Mouse (Mus musculus): Measurements from ENCODE around the gene Tbc1d4. TPM values are rescaled to one million over a fixed set of nuclear protein-coding genes. Genes with fewer than 3 reads are reported as not detected.

Gene Tbc1d4
- total RNA-seq (2022), result 100 to 1,000 TPM in 1 of 4 experiments, 10 to 100 TPM in 3; 78.5 to 103 (median 84.6) TPM

DNA sequence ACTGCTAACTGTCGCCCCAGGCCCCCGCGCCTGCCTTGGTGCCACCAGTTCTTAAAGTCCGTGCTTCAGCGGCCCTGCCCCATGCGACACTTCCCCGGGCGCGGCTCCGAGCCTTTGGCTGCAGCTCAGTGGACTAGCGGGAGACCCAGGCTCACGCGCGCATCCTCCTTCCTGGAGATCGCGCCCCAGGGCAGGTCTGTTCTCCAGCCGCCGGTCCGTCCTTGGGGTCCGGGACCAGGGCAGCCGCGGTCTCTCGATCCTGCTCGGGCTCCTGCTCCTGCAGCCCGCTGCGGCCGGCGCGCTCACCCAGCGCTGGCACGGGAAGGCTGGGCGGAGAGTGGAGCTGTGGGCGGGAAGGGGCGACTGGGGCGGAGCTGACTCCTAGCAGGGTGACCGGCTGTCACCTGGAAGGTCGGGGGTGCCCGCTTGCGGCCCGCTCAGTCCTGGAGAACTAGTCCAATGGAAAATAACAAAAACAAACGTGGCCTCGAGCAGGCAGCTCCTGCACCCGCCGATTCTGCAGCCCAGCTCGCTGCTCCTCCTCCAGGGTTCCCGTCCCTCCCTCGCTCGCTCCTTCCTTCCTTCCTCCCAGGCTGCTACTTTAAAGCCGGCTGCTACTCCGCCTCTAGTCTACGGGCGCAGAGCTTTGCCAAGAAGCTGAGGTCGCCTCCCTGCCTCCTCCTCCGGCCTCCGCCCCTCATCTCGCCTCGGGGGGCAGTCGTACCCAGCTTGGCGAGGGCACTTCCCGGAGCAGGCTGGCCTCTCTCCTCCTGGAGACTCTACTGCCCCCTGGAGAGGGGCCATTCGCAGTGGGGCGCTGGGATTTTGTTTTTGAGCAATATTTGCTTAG lies at the start of gene Tbc1d4:
Tbc1d4 (minus strand) TSS at position 673 of the 850 bp plus-strand sequence.
- DNase-seq (ENCODE audit: low spot score), result peak; percentile 82

DNA sequence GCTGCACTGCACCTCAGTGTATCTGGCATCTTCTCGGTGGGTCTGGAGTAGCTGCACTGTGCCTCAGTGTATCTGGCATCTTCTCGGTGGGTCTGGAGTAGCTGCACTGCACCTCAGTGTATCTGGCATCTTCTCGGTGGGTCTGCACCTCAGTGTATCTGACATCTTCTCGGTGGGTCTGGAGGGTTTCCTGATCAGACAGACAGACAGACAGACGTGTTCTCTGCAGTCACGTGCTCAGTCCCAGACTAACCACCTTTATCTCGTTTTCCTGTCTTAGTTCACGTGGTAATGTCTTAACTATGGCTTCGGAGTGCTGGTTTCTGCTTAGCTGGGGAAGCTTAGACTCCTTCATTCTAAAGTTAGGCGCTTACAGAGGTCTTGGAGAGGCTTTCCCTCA lies 47.3 kb upstream of the Tbc1d4 start:
- DNase-seq (ENCODE audit: low spot score), result no peak

- DNase-seq (ENCODE audit: low spot score), result no peak
Observed at GRCm38 (mm10) chr14:101654526-101654909, 45.5 kb upstream of the Tbc1d4 start.

- DNase-seq (ENCODE audit: low spot score), result peak; percentile 96
Observed at GRCm38 (mm10) chr14:101653581-101654525, 44.9 kb upstream of the Tbc1d4 start, which contains the start of gene Uchl3. TSS of gene Uchl3 (plus strand) at chr14:101653967.

GRCm38 (mm10) chr14:101652571-101652970 lies 43.6 kb upstream of the Tbc1d4 start:
- DNase-seq (ENCODE audit: low spot score), result peak; percentile 22

DNA sequence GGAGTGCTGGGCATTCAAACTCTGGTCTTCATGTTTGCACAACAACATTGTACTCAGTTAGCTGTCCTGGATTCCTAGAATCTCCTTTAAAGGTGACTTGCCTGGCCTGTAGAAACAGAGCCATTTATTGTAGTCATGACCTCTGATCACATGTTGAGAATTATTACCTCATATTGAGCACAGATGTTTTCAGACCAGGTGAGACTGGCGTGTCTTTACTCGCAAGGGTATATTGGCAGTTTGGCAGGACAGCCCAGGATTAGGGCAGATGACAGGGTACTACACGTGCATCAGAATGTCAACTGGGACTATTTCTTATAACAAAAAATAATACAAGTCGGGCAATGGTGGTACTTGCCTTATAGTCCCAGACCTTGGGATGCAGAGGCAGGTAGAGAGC lies 41.6 kb upstream of the Tbc1d4 start:
- no peak for DNase-seq (ENCODE audit: low spot score)

DNA sequence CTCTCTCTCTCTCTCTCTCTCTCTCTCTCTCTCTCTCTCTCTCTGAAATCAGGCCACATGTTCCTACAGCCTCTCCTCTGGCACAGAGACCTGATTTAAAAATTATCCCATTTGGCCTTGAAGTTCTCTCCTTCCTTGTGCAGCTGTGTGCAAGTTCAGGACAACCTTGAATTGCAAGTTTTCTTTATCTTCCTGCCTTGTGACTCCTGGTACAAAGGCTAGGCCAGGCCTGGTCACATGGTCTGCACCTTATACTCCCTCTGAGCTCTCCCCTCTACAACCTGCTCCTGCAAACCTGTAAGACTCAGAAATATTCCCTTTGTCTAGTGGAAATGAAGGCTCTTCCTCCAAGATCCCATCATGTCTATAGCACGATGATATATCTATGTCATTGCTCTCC lies 36.0 kb upstream of the Tbc1d4 start:
- no peak for DNase-seq (ENCODE audit: low spot score)

GRCm38 (mm10) chr14:101640153-101640843 lies 31.3 kb upstream of the Tbc1d4 start, which contains the start of gene Commd6:
TSS of gene Commd6 (minus strand) at chr14:101640686.
- peak; percentile 95 for DNase-seq (ENCODE audit: low spot score)

GRCm38 (mm10) chr14:101637381-101637780 lies 28.4 kb upstream of the Tbc1d4 start:
- no peak for DNase-seq (ENCODE audit: low spot score)

DNA sequence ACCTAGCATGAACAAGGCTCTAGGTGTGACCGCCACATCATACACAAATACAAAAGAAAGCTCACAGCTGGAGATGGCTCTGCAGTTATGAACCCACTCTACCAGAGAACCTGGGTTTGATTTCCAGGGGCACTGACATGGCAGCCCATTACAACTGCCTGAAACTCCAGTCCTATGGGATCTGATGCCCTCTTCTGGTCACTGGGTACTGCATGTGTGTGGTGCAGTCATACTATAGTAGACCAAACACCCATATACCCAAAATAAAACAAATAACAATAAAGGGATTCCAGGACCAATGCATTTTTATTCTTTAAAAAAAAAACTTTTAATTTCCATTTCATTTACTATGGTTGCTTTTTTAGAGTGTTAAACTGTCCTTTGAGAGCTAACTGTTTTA lies 26.8 kb upstream of the Tbc1d4 start:
- no peak for DNase-seq (ENCODE audit: low spot score)

DNA sequence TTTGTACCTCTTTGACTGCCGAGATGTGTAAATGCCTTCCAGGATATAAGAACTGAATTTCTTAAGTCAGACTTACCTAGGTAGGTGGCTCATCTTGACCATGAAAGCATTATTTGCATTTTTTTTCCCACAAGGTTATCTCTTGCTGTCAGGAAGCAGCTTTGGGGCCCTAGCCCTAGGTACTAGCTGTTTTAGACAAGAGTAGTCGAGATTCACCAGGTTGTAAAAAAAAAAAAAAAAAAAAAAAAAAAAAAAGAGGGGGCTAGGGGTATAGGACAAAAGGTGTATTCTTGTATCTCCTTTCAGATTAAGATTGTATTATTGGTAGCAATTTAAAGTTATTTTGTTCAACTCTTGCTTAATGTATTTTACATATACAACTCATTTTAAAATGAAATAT lies 21.6 kb upstream of the Tbc1d4 start:
- DNase-seq (ENCODE audit: low spot score), result no peak

DNA sequence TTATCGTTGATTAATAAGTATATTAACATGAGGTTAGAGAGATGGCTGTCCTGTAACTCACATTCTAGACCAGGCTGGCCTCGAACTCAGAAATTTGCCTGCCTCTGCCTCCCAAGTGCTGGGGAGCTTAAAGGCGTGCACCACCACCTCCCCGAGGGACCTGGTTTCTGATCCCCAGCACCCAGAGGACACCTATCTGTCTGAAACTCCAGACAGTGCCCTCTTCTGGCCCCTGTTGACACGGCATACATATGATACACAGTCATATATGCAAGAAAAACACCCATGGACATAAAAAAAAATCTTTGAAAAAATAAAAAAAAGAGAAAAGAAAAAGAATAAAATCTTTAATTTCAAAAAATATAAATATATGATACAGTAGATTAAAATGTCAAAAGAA lies 8.7 kb upstream of the Tbc1d4 start:
- no peak for DNase-seq (ENCODE audit: low spot score)

- no peak for DNase-seq (ENCODE audit: low spot score)
Observed at GRCm38 (mm10) chr14:101616178-101616577, 7.2 kb upstream of the Tbc1d4 start.

GRCm38 (mm10) chr14:101613206-101613605 lies 4.2 kb upstream of the Tbc1d4 start:
- no peak for DNase-seq (ENCODE audit: low spot score)

GRCm38 (mm10) chr14:101610701-101611100 lies 1.7 kb upstream of the Tbc1d4 start:
- DNase-seq (ENCODE audit: low spot score), result no peak

DNA sequence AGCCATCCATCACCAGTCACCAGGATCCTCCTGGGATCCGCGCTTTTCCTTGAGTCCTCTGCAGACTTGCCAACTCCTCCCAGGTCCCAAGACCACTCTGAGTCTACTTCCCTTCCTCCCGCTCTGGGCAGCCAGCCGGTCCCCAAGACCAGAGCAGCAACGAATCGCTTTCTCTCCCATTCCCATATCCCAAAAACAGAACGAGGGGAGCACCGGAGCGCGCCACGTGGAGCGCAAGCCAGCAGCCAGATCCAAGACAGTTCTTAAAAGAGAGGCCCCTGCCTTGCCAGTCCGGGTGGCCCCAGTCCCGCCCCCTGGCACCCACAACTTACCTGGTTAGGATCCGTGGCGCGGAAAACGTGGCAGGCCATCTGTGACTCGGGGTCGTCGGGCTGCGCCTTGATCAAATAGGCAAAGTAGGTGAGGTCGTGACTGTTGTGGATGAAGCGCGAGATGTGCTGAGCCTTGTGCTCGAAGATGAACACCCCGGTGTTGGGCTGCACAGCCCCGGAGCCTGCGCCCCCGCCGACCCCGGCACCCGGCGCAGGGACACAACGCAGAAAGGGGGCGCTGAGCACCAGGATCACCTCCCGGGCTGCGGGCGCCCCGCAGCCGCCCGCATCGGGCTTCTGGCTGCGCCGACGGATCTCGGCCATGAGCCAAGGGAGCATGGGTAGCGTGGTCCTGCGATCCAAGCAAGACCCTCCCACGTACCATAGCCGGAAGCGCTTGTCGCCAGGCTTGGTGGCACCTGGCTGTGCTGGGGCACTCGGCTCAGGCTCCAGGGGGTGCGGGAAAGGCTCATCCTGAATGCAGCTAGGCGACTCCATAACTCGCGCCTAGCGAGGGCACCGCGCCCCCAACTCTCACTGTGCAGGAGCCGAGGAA lies 1.1 kb downstream of the Tbc1d4 start:
- peak; percentile 16 for DNase-seq (ENCODE audit: low spot score)

- no peak for DNase-seq (ENCODE audit: low spot score)
Observed at GRCm38 (mm10) chr14:101605843-101606242, 3.1 kb downstream of the Tbc1d4 start.

GRCm38 (mm10) chr14:101602851-101603250 lies 6.1 kb downstream of the Tbc1d4 start:
- DNase-seq (ENCODE audit: low spot score), result no peak

DNA sequence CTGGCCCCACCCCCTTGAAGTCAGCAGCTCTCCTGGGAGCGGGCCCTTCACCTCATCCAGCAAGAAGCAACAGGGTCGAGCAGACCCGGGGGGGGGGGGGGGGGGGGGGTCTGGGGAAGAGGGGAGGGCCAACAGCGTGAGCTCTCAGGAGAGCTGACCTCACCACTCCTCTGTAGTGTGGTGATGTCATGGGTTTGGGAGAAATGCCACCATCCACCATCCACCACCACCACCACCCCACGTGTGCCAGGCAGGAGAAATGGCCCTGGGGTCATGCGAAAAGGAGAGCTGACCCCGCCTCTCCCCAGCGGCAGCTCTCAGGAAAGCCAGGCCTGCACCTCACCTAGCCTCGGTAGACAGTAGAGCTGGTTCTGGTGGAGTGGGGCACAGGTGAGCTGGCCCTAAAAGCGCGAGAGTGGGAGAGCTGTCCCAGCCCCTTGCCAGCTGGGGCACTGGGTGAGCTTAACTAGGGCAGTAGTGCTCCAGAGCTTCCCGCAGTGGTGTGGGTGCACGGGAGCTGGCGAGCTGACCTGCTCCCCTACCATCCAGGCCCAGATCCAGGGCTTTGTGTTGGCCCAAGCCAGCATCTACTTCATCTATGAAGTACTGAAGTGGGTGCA lies 11.8 kb downstream of the Tbc1d4 start:
- DNase-seq (ENCODE audit: low spot score), result no peak

- DNase-seq (ENCODE audit: low spot score), result no peak
Observed at GRCm38 (mm10) chr14:101596691-101597090, 12.3 kb downstream of the Tbc1d4 start.
